Mouse (Mus musculus): Measurements from ENCODE around the gene Btg1-ps2.
"Not testable (repeated sequence)": the region's sequence is repeated elsewhere in the genome, so short reads cannot be mapped to it uniquely, and the experiment has no call there.

The Btg1-ps2 gene

DNA sequence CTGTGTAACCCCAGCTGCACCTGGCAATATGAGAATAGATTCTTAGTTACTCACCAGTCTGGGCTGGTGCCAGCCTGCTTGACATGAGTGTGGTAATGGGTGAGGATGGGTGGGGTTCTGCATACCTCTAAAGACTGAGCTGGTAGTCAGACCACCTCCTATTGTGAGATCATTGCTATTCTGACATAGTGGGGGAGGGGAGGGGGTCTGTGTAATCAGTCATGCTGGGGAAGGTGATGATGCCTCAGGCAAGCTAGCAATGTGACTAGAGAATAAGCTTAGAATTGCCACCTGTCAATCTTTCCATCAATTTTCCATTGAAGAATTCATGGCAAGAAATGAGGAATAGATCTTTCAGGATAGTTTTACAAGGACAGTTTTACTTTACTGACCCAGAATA lies at the start of gene Btg1-ps2:
Gene Btg1-ps2 (minus strand): TSS at position 101 of the 400 bp plus-strand sequence.
- DNase-seq = not testable (repeated sequence)

DNA sequence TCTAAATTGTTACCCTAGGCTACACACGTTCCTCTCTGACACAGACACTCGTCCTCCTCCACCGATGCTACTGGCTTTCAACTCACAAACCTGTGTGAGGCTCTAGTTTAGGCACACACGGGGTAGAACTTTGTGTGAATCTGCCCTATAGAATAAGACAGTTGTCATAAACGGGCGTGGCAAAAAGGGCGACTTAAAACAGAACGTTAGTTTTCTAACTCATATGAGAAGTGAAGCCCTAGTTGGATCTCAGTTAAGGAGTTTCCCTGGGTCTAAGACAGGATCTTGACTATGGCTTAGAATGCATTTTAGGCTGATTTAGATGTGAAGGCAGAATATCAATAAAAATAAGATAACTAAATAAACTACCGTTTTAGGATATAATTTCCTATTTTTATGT lies 42.1 kb upstream of the Btg1-ps2 start, which contains the start of gene Rhox11:
Gene Rhox11 (minus strand): TSS at position 101 of the 400 bp plus-strand sequence.
- no peak for DNase-seq

DNA sequence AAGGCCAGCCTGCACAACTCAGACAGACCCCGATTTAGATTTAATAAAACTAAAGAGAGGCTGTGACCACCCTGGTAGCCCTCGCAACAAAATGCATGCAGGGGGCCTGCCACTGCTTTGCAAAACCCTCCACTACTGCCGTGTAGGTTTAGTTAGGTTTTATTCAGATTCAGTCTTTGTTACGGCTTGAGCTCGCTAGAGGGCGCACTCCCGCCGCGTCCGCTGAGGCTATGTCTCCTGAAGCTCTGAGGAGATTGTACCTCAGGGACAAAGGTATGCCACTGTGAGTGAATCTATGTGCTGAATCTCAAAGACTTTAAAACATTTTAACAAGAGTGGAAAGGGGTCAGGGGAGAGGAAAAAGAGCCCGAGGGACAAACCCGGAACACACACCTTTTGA lies 41.3 kb upstream of the Btg1-ps2 start:
- peak; percentile 29 to 43 for DNase-seq

DNA sequence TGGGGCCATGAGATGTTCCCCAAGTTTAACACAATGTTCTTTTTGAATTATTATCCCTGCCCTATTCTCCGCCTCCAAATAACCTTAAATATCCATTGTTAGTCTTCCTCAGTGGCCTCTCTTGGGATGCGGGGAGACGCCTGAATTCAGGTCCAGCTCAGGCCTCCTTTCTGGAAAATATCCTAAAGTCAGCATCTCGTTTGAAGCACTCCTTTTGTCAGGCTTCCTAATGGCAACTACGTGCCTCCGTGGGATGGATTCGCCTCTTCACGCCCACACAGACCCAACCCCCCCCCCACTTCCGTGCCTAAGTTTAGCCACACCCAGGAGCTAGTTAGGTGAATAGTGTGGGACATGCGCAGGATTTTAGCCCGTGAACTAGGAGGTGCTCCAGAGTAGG lies 23.3 kb upstream of the Btg1-ps2 start, which contains the start of gene Rhox10:
Gene Rhox10 (plus strand): TSS at position 301 of the 400 bp plus-strand sequence.
- DNase-seq = no peak

DNA sequence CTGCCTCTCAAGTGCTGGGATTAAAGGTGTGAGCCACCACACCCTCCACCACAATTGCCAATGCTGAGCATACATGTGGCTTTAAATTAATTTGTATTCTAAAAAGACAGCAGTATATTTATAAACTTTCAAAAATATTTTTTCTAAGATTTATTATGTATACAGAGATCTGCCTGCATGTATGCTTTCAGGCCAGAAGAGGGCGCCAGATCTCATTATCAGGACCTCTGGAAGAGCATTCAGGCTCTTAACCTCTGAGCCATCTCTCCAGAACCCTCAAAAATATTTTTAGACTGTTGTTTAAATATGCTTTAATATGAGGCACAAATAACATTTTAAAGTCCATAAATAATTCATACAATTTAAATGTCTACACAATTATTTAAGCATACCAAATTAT lies 18.6 kb upstream of the Btg1-ps2 start:
- DNase-seq = no peak

DNA sequence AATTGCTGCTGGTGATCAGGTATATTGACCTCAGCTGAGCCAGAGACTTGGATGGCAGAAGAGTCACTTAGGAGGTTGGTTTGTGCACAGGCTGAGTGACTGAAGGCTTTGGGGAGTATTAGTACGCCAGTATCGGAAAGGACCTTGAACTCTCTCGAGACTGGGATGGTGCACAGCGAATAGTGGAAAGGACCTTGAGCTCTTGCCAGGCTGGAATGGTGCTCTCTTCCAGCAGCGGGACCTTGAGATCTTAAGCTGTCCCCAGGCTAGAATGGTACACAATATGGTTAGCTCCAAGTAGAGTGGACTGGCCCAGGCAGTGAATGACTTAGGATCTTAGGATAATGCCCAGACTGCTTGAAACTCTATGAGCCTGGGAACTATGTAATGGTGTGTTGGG lies 3.2 kb downstream of the Btg1-ps2 start:
- no peak for DNase-seq

DNA sequence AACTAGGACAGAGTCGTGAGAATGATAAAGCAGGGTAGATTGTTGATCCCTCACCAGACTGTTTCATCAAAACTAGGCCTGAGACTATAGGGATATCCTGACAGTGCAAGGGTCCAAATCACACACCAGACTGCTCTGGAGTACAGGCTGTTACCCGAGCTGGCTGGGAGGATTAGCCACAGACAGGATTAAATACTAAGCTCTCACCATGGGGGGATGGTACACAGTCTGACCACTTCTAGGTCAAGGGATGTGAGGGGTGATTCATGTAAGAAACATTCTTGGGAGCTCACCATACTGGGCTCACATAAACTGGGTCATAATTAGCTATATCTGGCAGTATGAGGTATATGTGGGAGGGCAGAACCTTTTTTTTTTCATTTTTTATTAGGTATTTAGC lies 9.1 kb downstream of the Btg1-ps2 start:
- no peak for DNase-seq

DNA sequence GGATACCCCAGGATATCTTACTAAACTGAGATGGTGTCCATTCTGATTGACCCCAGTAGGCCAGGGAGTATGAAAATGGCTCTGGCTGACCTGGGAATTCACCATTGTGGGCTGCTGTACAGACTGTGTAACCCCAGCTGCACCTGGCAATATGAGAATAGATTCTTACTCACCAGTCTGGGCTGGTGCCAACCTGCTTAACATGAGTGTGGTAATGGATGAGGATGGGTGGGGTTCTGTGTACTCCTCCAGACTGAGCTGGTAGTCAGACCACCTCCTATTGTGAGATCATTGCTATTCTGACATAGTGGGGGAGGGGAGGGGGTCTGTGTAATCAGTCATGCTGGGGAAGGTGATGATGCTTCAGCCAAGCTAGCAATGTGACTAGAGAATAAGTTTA lies 24.3 kb downstream of the Btg1-ps2 start, which contains the start of gene Btg1-ps1:
Gene Btg1-ps1 (minus strand): TSS at position 219 of the 400 bp plus-strand sequence.
- not testable (repeated sequence) for DNase-seq

DNA sequence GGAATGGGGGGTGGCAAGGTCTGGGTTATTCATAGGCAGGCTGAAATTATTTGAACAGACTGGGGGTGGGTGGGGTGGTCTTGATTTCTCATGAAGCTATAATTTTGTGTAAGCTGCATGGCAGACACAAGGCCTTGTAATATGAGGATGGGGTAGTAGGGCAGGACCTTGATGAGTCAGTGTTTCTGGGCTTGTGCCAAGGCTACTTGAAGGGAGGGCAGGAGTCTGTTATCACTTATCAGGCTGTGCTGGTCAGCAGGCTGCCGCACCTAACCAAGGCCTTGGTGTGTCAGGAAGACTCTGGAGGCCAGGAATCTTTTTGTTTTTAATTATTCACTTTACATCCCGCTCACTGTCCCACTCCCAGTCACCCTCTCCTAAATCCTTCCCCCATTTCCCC lies 34.2 kb downstream of the Btg1-ps2 start:
- DNase-seq = no peak
